Mouse (Mus musculus): ENCODE results near the gene Vps13d.

GRCm38 (mm10) chr4:145032637-145033036 lies 162.2 kb downstream of the Vps13d start:
- no peak for TF ChIP-seq POLR2A (IDR thresholded peaks at IDR 0.05; ENCODE audit: insufficient read depth, low read length)
- no peak for TF ChIP-seq CTCF (IDR thresholded peaks at IDR 0.05; ENCODE audit: low read depth, low read length)
